Mouse (Mus musculus) liver, embryonic 13.5 days (tissue): ENCODE data around the gene Tmem108. TPM values are rescaled to one million over a fixed set of nuclear protein-coding genes. Genes with fewer than 3 reads are reported as not detected.

Experiments used
- ATAC-seq: fragments of 200-750 bp; cut with Nextera tagmentation; 2 replicates; pipeline ENCODE4 v1.8.0; 2017; ENCODE audit warnings: low read depth, mild to moderate bottlenecking, moderate number of reproducible peaks, moderate library complexity
- DNase-seq: peaks from one replicate; pipeline ENCODE4 v3.0.0; 2022
- H3K27ac ChIP-seq: fragments of 300-500 bp; sonication (generic); 2 replicates; pipeline ENCODE4 v1.5.1; 2015; ENCODE audit warnings: moderate library complexity, mild to moderate bottlenecking, inconsistent platforms
- H3K27me3 ChIP-seq: fragments of 300-500 bp; sonication (generic); 2 replicates; pipeline ENCODE4 v1.6.1; 2015; ENCODE audit warnings: mild to moderate bottlenecking, inconsistent platforms
- H3K36me3 ChIP-seq: fragments of 300-500 bp; sonication (generic); 2 replicates; pipeline ENCODE4 v1.6.1; 2015; ENCODE audit warnings: mild to moderate bottlenecking, inconsistent platforms
- H3K4me1 ChIP-seq: fragments of 300-500 bp; sonication (generic); replicated peaks from 2 replicates; pipeline ENCODE4 v1.6.1; 2015; ENCODE audit warnings: inconsistent platforms
- H3K4me2 ChIP-seq: fragments of 300-500 bp; sonication (generic); 2 replicates; pipeline ENCODE4 v1.6.1; 2015; ENCODE audit warnings: inconsistent platforms, mild to moderate bottlenecking, moderate library complexity
- H3K4me3 ChIP-seq: fragments of 300-500 bp; sonication (generic); replicated peaks from 2 replicates; pipeline ENCODE4 v1.5.1; 2015; ENCODE audit warnings: mild to moderate bottlenecking, inconsistent platforms
- H3K9ac ChIP-seq: fragments of 300-500 bp; sonication (generic); 2 replicates; pipeline ENCODE4 v1.6.1; 2015; ENCODE audit warnings: mild to moderate bottlenecking, inconsistent platforms
- H3K9me3 ChIP-seq: fragments of 300-500 bp; sonication (generic); replicated peaks from 2 replicates; pipeline ENCODE4 v1.6.1; 2016; ENCODE audit warnings: inconsistent platforms
- WGBS: fragments of 180-500 bp; shearing (Covaris S2); methylation state at CpG from one replicate; pipeline ENCODE4 v1.1.7; 2015; ENCODE audit not compliant: insufficient replicate concordance; 5-methylcytosine and 5-hydroxymethylcytosine counted together
- polyA plus RNA-seq: library from polyadenylated mRNA; unstranded; fragments of >200 nt; fragmentation: Nextera tagmentation; extraction: Ambion mirVana; gene quantifications from 2 replicates; pipeline ENCODE4 v1.2.1, GENCODE M21; 2015

Tmem108 gene
- polyA plus RNA-seq, 1 experiment from 2014 or later = 1.5 TPM

GRCm38 (mm10) chr9:103702452-103702851 lies 59.2 kb downstream of the Tmem108 start:
- WGBS = 77% methylated on average over 5 of the region's 5 CpGs
- ATAC-seq (no peak), DNase-seq (no peak)
- Histone ChIP-seq H3K27ac (no peak overlapping the region), H3K9ac (no peak overlapping the region), H3K27me3 (no peaks in the 10 kb centered on the region), H3K4me3 (no peak overlapping the region), H3K4me2 (no peak overlapping the region), H3K4me1 (no peaks in the 10 kb centered on the region), H3K36me3 (no peaks in the 10 kb centered on the region), H3K9me3 (no peaks in the 10 kb centered on the region)

GRCm38 (mm10) chr9:103701448-103701847 lies 60.2 kb downstream of the Tmem108 start:
- H3K4me2 ChIP-seq = no peak overlapping the region
- no peak for DNase-seq

GRCm38 (mm10) chr9:103700240-103700639 lies 61.4 kb downstream of the Tmem108 start:
- Histone ChIP-seq H3K4me3 (no peak overlapping the region), H3K9ac (no peak overlapping the region), H3K27ac (no peak overlapping the region), H3K9me3 (no peaks in the 10 kb centered on the region), H3K27me3 (no peaks in the 10 kb centered on the region), H3K36me3 (no peaks in the 10 kb centered on the region), H3K4me1 (no peaks in the 10 kb centered on the region), H3K4me2 (no peak overlapping the region)
- ATAC-seq (no peak), DNase-seq (no peak)
- WGBS = 64% methylated on average over 1 of the region's 1 CpGs

More at GRCm38 (mm10) chr9:103701448-103701847, 60.2 kb downstream of the Tmem108 start:
- no peak for ATAC-seq
- Histone ChIP-seq H3K9me3 (no peaks in the 10 kb centered on the region), H3K9ac (no peak overlapping the region), H3K27ac (no peak overlapping the region), H3K4me1 (no peaks in the 10 kb centered on the region), H3K27me3 (no peaks in the 10 kb centered on the region), H3K36me3 (no peaks in the 10 kb centered on the region), H3K4me3 (no peak overlapping the region)
- WGBS = 68% methylated on average over 4 of the region's 4 CpGs

- 60% methylated on average over 6 of the region's 6 CpGs for WGBS
- DNase-seq (no peak), ATAC-seq (no peak)
- Histone ChIP-seq H3K9ac (no peak overlapping the region), H3K36me3 (no peaks in the 10 kb centered on the region), H3K27ac (no peak overlapping the region), H3K27me3 (no peaks in the 10 kb centered on the region), H3K4me1 (no peaks in the 10 kb centered on the region), H3K9me3 (no peaks in the 10 kb centered on the region), H3K4me3 (no peak overlapping the region), H3K4me2 (no peak overlapping the region)
These were observed 64.7 kb downstream of the Tmem108 start for GRCm38 (mm10) chr9:103696967-103697366.

GRCm38 (mm10) chr9:103693826-103694225 lies 67.8 kb downstream of the Tmem108 start:
- Histone ChIP-seq H3K4me1 (no peaks in the 10 kb centered on the region), H3K36me3 (no peaks in the 10 kb centered on the region), H3K9me3 (no peaks in the 10 kb centered on the region), H3K4me2 (no peak overlapping the region), H3K9ac (no peak overlapping the region), H3K27ac (no peak overlapping the region), H3K4me3 (no peak overlapping the region), H3K27me3 (no peaks in the 10 kb centered on the region)
- DNase-seq (no peak), ATAC-seq (no peak)

- 62% methylated on average over 4 of the region's 4 CpGs for WGBS
These were observed 68.9 kb downstream of the Tmem108 start for GRCm38 (mm10) chr9:103692699-103693098.

GRCm38 (mm10) chr9:103691847-103692246 lies 69.8 kb downstream of the Tmem108 start:
- ATAC-seq (no peak), DNase-seq (no peak)
- Histone ChIP-seq H3K4me2 (no peak overlapping the region), H3K36me3 (no peaks in the 10 kb centered on the region), H3K4me1 (0 out of 2 replicates have a peak, but pooled peaks cover under 1% of the 10 kb centered on the region), H3K9me3 (no peaks in the 10 kb centered on the region), H3K9ac (no peak overlapping the region), H3K27ac (no peak overlapping the region), H3K4me3 (no peak overlapping the region), H3K27me3 (no peaks in the 10 kb centered on the region)
- 75% methylated on average over 9 of the region's 9 CpGs for WGBS

More at GRCm38 (mm10) chr9:103692699-103693098, 68.9 kb downstream of the Tmem108 start:
- DNase-seq = no peak
- no peak overlapping the region for H3K4me3 ChIP-seq
- no peaks in the 10 kb centered on the region for H3K36me3 ChIP-seq
- no peak overlapping the region for H3K4me2 ChIP-seq
- H3K9me3 ChIP-seq = no peaks in the 10 kb centered on the region
- no peaks in the 10 kb centered on the region for H3K27me3 ChIP-seq
- H3K9ac ChIP-seq = no peak overlapping the region
- ATAC-seq = no peak
- no peak overlapping the region for H3K27ac ChIP-seq
- no peaks in the 10 kb centered on the region for H3K4me1 ChIP-seq

- H3K9me3 ChIP-seq = no peaks in the 10 kb centered on the region
- no peak overlapping the region for H3K9ac ChIP-seq
- no peaks in the 10 kb centered on the region for H3K27me3 ChIP-seq
- no peak for ATAC-seq
- no peak overlapping the region for H3K4me2 ChIP-seq
- H3K4me1 ChIP-seq = 0 out of 2 replicates have a peak, but pooled peaks cover 3% of the 10 kb centered on the region
- no peak overlapping the region for H3K27ac ChIP-seq
- no peak for DNase-seq
- 47% methylated on average over 3 of the region's 3 CpGs for WGBS
- H3K4me3 ChIP-seq = no peak overlapping the region
- H3K36me3 ChIP-seq = no peaks in the 10 kb centered on the region
These were observed 71.2 kb downstream of the Tmem108 start for GRCm38 (mm10) chr9:103690446-103690845.

- 0 out of 2 replicates have a peak, but pooled peaks cover 3% of the 10 kb centered on the region for H3K4me1 ChIP-seq
- no peak overlapping the region for H3K27ac ChIP-seq
- 51% methylated on average over 7 of the region's 7 CpGs for WGBS
- H3K27me3 ChIP-seq = no peaks in the 10 kb centered on the region
- H3K9ac ChIP-seq = no peak overlapping the region
- no peak overlapping the region for H3K4me3 ChIP-seq
- no peaks in the 10 kb centered on the region for H3K36me3 ChIP-seq
- H3K9me3 ChIP-seq = no peaks in the 10 kb centered on the region
- DNase-seq (no peak), ATAC-seq (no peak)
- no peak overlapping the region for H3K4me2 ChIP-seq
These were observed 71.9 kb downstream of the Tmem108 start for GRCm38 (mm10) chr9:103689697-103690096.

- H3K4me1 ChIP-seq = 0 out of 2 replicates have a peak, but pooled peaks cover 3% of the 10 kb centered on the region
- 64% methylated on average over 10 of the region's 10 CpGs for WGBS
- ATAC-seq (no peak), DNase-seq (no peak)
- H3K4me2 ChIP-seq = no peak overlapping the region
- no peak overlapping the region for H3K4me3 ChIP-seq
- H3K27ac ChIP-seq = no peak overlapping the region
- no peaks in the 10 kb centered on the region for H3K36me3 ChIP-seq
- no peaks in the 10 kb centered on the region for H3K27me3 ChIP-seq
- H3K9ac ChIP-seq = no peak overlapping the region
- no peaks in the 10 kb centered on the region for H3K9me3 ChIP-seq
These were observed 72.6 kb downstream of the Tmem108 start for GRCm38 (mm10) chr9:103689006-103689405.

- DNase-seq (no peak), ATAC-seq (no peak)
- Histone ChIP-seq H3K9me3 (no peaks in the 10 kb centered on the region), H3K27me3 (no peaks in the 10 kb centered on the region), H3K27ac (no peak overlapping the region), H3K4me3 (no peak overlapping the region), H3K4me1 (0 out of 2 replicates have a peak, but pooled peaks cover 3% of the 10 kb centered on the region), H3K4me2 (no peak overlapping the region), H3K36me3 (no peaks in the 10 kb centered on the region), H3K9ac (no peak overlapping the region)
- 68% methylated on average over 6 of the region's 6 CpGs for WGBS
These were observed 74.5 kb downstream of the Tmem108 start for GRCm38 (mm10) chr9:103687130-103687529.

GRCm38 (mm10) chr9:103681741-103682330 lies 79.8 kb downstream of the Tmem108 start:
- Histone ChIP-seq H3K4me1 (0 out of 2 replicates have a peak, but pooled peaks cover 3% of the 10 kb centered on the region), H3K27ac (no peak overlapping the region), H3K9ac (no peak overlapping the region), H3K27me3 (no peaks in the 10 kb centered on the region), H3K9me3 (no peaks in the 10 kb centered on the region), H3K4me2 (no peak overlapping the region), H3K36me3 (no peaks in the 10 kb centered on the region), H3K4me3 (no peak overlapping the region)
- no peak for ATAC-seq
- no peak for DNase-seq
- 50% methylated on average over 4 of the region's 4 CpGs for WGBS
